Mouse (Mus musculus): ENCODE measurements at regions not wholly inside any gene's neighbourhood (a gene's known extent, or its start where the extent isn't known, plus 50 kb on each side); places are given as distances from the start of the nearest gene placed in this dataset.
"Not testable (repeated sequence)": the region's sequence is repeated elsewhere in the genome, so short reads cannot be mapped to it uniquely, and the experiment has no call there.

DNA sequence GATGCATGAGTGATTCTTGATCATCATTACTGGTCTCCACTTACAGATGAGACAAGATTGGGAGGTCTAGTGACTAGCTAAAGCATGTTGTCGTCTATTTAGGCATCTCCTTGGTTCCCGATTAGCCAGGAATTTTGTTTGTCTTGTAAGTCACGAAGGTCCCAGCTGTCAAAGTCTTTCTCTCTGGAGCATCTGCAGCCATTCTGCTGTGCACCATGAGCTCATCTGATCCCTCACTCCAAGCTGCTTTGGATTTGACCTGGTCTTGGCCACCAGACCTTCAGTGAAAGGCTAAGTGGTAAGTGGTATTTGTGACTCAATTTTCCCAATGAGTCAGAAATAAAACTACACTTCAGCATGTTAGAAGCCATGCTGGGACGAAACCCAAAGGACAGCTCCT, 53.3 kb upstream of the Creb5 start:
- DNase-seq: no peak

- DNase-seq: no peak
These were observed 54.5 kb upstream of the Creb5 start for GRCm38 (mm10) chr6:53232616-53233015.

- DNase-seq: no peak
These were observed 57.7 kb upstream of the Creb5 start for GRCm38 (mm10) chr6:53229350-53229749.

GRCm38 (mm10) chr6:53222104-53222503, 65.0 kb upstream of the Creb5 start:
- DNase-seq: no peak

GRCm38 (mm10) chr6:53221668-53222005, 65.4 kb upstream of the Creb5 start:
- no peak for DNase-seq

DNA sequence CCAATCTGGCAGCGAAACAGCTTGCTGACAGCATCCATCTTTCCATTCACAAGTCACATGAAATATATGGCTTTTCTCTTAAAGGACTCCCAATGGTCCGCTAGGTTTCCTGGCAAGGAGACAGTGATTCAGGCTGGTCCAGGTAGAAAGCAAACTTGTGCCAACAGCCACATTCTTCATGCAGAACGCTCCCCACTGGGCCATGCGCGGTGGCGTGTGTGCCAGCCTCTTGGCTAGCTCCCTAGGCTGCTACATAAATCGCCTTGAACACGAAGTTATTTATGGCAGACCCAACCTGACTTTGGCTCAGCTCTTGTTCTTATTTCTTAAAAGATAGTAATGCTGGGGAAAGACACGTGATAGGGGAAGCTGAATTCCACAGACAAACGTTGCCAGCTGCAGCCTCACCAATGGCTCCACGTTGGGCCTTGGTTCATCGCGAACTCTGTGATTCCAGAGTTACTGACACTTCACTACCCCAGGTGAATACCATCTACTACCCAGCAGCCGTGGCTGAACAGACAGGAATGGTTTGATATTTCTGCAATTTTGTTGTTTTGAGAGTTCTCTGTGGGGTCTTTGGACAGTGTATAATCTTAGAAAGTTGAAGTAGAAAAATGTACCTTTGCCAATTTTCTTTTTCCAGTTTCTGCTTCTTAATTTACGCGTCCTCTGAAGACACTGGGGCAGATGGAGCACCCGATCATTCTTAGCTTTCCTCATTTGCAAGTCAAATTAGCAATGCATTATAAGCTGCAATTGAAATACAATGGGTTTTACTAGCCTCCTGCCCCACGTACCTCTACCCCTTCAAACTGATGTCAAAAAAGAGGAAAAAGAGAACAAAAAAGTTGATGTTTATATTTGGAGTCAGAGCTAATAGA, 66.0 kb upstream of the Creb5 start:
- DNase-seq: no peak

GRCm38 (mm10) chr6:53218871-53219286, 68.2 kb upstream of the Creb5 start:
- DNase-seq: peak; percentile 21

GRCm38 (mm10) chr6:53217234-53218015, 69.6 kb upstream of the Creb5 start:
- DNase-seq: peak; percentile 77

DNA sequence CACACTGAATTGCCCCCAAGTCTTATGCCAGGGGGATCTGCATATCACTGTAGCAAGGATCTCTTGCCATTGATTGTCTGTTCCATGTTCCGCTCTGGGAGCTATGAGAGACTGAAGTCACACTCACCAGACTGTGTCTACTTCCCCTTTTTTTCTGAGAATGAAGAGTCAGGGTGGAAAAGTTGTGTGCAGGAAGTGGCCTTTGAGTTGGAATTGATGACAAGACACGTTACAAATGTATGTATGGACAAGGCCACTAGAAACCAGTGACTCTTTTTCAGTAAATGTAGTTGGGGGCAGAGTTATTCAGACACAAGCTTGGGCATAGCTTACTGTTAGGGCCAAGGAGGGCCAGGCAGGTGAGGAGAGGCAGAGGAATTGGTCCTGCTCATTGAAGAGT, 70.4 kb upstream of the Creb5 start:
- no peak for DNase-seq

GRCm38 (mm10) chr6:53211420-53211819, 75.7 kb upstream of the Creb5 start:
- DNase-seq: peak; percentile 54

GRCm38 (mm10) chr6:53209398-53209797, 77.7 kb upstream of the Creb5 start:
- DNase-seq: no peak

GRCm38 (mm10) chr6:53208474-53208873, 78.6 kb upstream of the Creb5 start:
- no peak for DNase-seq

- DNase-seq: no peak
These were observed 79.3 kb upstream of the Creb5 start for GRCm38 (mm10) chr6:53207781-53208180.

DNA sequence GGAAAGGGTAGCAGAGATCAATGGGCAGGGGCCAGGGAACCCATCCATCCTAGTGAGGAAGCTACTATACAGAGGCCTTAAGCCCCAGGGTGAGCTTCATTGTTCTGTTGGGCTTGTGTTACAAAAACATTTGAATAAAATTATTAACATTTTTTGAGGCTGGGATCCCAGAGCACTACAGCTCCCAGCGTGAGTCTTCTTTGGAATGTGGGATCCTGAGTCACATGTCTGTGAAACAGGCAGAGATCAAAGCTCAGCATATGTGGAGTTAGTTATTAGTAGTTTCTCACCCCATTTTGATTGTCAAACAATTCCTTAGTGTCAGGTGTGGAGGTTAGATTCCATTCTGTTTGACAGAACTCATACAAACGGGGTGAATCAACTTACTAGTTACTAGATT, 79.7 kb upstream of the Creb5 start:
- no peak for DNase-seq

DNA sequence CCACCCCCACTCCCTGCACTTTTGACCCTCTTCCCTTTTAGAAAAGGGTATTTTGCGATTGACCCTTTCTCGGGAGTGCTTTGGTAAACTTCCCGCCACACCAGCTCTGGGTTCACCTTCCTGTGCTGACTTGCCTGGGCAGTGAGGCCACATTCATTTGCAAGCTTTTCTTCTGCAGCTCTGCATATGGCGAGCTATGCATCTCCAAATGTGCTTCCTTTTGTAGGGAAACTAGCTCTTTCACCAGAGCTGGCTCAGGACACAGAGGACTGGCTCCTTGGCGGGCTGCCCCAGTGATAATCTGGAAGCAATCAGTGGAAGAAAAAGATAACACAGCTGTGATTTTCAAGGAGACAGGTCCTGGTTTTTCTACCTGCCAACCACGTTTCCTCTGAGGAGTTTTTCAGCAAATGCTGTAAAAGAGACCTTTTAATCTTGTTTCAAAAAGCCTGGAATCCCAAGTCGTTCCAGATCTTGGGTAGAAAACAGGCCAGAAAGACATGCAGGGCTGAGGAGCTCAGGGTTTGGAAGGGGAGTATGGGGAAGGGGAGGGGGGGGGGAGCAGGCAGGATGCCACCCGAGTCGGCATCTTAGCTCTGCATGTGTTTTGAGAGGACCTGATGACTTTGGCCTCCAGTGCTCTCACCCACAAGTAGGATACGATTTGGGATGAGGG, 85.7 kb upstream of the Creb5 start:
- no peak for DNase-seq

DNA sequence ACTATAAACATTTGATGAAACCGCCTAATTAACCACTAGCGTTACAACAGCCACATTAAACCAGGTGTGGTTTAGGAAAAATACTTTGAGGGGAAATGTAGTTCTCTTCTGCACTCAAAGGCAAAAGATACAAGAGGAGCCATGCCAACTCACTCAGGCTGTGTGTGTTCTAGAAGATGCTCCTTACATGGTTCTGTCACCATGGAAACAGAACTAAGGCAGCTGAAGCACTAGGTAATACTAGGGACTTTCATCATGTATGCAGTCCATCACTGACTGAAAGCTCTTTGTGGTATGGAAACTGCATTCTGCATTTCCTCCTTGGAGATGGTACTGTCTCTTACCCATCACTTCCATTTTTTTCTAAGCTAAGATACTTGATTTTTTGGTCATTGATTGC, 87.6 kb upstream of the Creb5 start:
- DNase-seq: no peak

GRCm38 (mm10) chr6:53182131-53182530, 104.9 kb upstream of the Creb5 start:
- not testable (repeated sequence) for DNase-seq

- DNase-seq: peak; percentile 50
These were observed 96.0 kb upstream of the Jazf1 start for GRCm38 (mm10) chr6:53164423-53164841.

- DNase-seq: no peak
These were observed 94.7 kb upstream of the Jazf1 start for GRCm38 (mm10) chr6:53163091-53163490.

DNA sequence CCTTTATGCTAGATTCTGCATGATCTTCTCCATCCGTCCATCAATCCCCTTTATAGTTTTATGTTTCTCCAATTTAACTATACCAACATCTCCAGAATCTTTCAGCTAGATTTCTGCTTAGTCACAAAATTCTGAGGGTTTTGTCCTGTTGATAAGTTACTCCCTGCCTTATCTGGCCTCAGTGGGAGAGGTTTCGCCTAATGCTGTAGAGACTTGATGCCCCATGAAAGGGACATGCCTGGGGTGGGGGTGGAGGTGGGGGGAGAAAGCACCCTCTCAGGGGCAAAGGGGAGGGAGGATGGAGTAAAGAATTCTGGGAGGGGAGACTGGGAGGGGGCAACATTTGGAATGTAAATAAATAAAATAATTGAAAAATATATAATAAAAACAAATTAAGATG, 93.2 kb upstream of the Jazf1 start:
- DNase-seq: no peak

GRCm38 (mm10) chr6:53154621-53155020, 86.2 kb upstream of the Jazf1 start:
- peak; percentile 71 for DNase-seq

DNA sequence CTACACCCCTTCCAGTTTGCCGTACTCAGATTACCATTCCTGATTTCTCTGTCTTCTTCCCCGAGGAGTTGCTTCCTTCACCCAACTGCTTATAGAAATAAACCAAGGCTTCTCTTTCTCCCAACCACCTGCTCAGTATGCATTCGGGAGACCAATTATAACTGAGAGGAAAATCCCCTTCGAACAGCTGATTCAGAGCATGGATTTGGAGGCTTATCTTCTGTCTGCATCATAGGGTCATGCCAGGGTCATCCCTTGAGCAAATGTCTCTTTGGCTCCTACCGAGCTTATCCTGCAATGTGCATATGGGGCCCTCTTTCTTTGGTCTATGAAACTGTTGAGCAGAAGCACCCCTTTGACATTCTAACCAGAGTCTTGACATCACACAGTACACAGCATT, 79.0 kb upstream of the Jazf1 start:
- DNase-seq: no peak

DNA sequence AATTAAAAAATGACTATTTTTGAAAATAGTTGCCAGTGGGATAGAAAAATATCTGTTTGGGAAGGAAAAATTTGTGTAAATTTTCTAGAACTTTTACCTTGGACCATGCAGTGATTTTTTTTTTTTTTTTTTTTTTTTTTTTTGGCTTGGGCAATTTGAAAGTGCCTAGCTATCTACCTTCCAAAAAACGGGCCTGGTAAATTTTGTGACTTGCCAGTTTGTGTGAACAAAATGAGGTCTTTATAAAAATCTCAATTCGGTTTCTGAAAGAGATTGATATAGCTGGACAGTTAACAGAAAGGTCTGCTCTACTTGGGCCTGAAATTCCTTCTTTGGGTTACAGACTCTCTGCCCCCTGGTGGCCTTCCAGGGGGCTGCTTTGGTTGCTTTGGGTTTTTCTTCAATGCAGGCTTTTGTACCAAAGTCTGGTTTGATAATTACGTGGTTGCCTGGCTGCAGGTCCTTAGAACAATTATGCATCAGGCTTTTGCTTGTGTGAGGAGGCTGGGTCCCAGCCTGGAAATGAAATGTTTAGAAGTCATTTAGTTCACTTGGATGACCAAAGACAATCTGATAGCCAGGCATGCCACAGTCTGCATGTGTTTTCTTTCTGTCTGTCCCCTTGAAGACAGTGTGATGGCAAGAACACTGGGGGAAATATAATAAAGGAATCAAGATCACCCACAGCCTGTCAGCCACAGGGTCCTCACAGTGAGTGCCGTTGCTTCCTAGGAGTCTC, 75.6 kb upstream of the Jazf1 start:
- DNase-seq: peak; percentile 56
